Mouse (Mus musculus): Measurements from ENCODE around the gene Lilr4b.

- TF ChIP-seq CTCF (IDR thresholded peaks at IDR 0.05; ENCODE audit: borderline replicate concordance, insufficient read depth, low read depth, low read length) (no peak), POLR2A (IDR thresholded peaks at IDR 0.05; ENCODE audit: borderline replicate concordance, insufficient read depth, low read length) (no peak)
Measured at GRCm38 (mm10) chr10:51435684-51436083, 44.7 kb upstream of the Lilr4b start.
